ENCODE assay signal across 16 mouse cellular contexts in the genomic region with DNA sequence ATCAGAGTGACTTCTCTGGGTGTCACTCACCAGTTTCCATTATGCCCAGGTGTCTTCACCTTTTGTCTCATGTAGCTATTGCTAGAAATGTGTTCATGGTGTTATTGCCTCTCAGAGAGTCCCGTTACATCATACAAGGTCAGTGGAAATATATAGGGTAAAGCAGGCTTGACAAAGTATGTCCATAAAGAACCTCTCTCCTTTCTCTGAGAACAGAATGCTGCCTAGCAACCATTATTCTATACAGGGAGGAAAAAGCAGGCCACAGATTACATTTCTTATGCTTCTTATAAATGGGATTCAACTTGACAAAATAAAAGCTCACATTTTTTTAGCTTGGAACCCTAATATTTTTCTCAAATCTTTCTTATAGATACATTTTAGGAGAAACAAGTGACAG.
"Had no signal": no experiment of that assay in that cellular context is flagged by ENCODE, and none has a peak within 500 bp of the region (broad histone marks: within the 10 kb centered on the region; RNA-seq: fewer than 3 reads in every experiment).

No protein-coding gene starts in this region.

- H3K4me3 ChIP-seq: midbrain, embryonic 12.5 days; myocyte; neural tube, embryonic 13.5 days; neural tube, embryonic 15.5 days had no signal

- DNase-seq: lung, adult 18-20 months; lung, embryonic 14.5 days; lung, postnatal 10 days; lung, postnatal 4 days; right cerebral cortex, adult 18-20 months; right cerebral cortex, postnatal 25 days; right cerebral cortex, postnatal 4 days; spleen, adult 18-20 months; thymus, adult 18-20 months; thymus, postnatal 14 days; thymus, postnatal 36 days had no signal

- H3K9me3 ChIP-seq: midbrain, embryonic 12.5 days; neural tube, embryonic 13.5 days; neural tube, embryonic 15.5 days had no signal

- H3K9ac ChIP-seq: liver, embryonic 14.5 days; lung, embryonic 14.5 days; midbrain, embryonic 12.5 days; neural tube, embryonic 13.5 days; neural tube, embryonic 15.5 days had no signal

- H3K36me3 ChIP-seq: midbrain, embryonic 12.5 days; neural tube, embryonic 13.5 days; neural tube, embryonic 15.5 days had no signal

- H3K27ac ChIP-seq: liver, embryonic 14.5 days; midbrain, embryonic 12.5 days; neural tube, embryonic 13.5 days; neural tube, embryonic 15.5 days had no signal

- H3K27me3 ChIP-seq: midbrain, embryonic 12.5 days; neural tube, embryonic 13.5 days; neural tube, embryonic 15.5 days had no signal

- H3K4me2 ChIP-seq: lung, embryonic 14.5 days; midbrain, embryonic 12.5 days; neural tube, embryonic 13.5 days; neural tube, embryonic 15.5 days had no signal
